Mouse (Mus musculus): Measurements from ENCODE around the gene Wdr27. TPM values are rescaled to one million over a fixed set of nuclear protein-coding genes. Genes with fewer than 3 reads are reported as not detected.
"Not testable (repeated sequence)": the region's sequence is repeated elsewhere in the genome, so short reads cannot be mapped to it uniquely, and the experiment has no call there.

Gene Wdr27
- polyA plus RNA-seq, 1 experiment from 2014 or later = 0.95 TPM

DNA sequence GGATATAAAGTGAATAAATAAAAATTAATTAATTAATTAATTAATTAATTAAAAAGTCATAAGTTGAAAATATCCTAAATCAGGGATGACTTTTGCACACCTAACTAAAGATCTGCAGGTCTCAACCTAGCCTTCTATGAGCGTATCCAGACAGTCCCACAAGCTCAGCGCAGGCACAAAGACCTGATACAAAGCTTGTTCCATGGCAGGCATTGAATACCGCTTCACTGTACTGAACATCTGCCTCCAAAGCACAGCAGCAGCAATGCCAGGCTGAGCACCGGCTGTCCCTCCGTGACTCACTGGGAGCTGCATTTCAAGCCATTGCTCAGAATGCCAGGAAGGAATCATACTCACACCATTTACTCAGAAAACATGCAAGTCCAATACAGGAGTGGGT is 32.2 kb downstream of the Wdr27 start:
- H3K27ac ChIP-seq = no peak overlapping the region
- WGBS (ENCODE audit: missing documents) = 84% methylated on average over 5 of the region's 5 CpGs
- no peak overlapping the region for H3K4me3 ChIP-seq (ENCODE audit: inconsistent target)
- no peaks in the 10 kb centered on the region for H3K36me3 ChIP-seq (ENCODE audit: inconsistent target)
- no peaks in the 10 kb centered on the region for H3K79me2 ChIP-seq (ENCODE audit: inconsistent target)

DNA sequence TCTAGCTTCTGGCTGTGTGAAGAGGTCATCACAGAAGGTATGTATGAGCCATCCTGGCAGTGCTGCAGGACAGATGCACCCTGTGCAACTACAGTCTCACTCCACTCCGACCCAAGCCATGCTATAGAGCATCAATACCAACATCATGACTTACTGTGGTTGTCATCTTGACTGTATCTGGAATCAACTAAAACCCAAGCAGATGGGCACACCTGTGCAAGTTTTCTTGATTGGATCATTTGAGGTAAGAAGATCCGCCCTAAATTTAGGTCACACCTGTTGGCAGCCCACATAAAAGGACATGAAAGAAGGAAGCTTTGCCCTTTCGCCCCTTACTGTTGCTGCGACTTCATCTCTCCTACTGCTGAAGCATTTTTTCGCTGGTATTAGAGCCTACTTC is 33.6 kb downstream of the Wdr27 start:
- Histone ChIP-seq H3K4me3 (ENCODE audit: inconsistent target) (no peak overlapping the region), H3K36me3 (ENCODE audit: inconsistent target) (no peaks in the 10 kb centered on the region), H3K27ac (no peak overlapping the region), H3K79me2 (ENCODE audit: inconsistent target) (no peaks in the 10 kb centered on the region)
- 94% methylated on average over 4 of the region's 5 CpGs for WGBS (ENCODE audit: missing documents)

DNA sequence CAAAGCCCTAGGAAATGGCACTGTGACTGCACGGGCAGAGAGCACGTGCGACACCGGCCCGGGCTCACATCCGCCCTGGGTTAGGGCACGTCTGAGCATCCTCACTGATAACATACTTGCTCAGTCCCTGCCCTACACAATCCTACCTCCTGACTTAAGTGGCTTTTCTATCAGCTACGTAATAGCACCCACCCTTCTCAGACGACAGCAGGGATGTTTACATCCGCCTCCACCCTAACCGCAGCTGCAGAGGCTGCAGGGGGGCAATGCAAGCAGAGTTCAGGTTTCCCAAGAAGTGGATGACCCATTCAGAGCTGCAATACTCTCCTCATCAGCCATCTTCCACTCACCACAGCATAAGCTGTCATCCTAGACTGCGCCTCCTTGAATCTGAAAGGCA is 35.8 kb downstream of the Wdr27 start:
- 96% methylated on average over 12 of the region's 12 CpGs for WGBS (ENCODE audit: missing documents)
- H3K79me2 ChIP-seq (ENCODE audit: inconsistent target) = no peaks in the 10 kb centered on the region
- H3K4me3 ChIP-seq (ENCODE audit: inconsistent target) = no peak overlapping the region
- H3K27ac ChIP-seq = no peak overlapping the region
- H3K36me3 ChIP-seq (ENCODE audit: inconsistent target) = no peaks in the 10 kb centered on the region

DNA sequence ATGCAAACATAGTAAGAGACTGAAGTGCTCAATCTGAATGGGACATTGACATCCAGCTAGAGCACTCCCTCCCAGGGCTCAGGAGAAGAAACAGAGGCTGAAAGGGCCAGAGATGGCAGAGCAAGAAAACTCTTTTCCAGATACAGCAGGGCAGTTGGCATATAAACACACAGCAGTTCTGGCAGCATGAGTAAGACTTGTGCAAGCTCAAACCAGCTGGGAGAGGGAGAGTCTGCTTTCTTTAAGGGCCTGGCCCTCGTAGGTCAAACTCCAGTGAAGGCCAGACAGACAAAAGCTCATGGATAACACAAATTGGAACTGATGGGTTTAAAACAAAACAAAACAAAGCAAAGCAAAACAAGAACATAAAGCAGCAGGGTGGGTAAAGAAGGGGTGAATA is 36.3 kb downstream of the Wdr27 start:
- WGBS (ENCODE audit: missing documents) = 64% methylated on average over 1 of the region's 1 CpGs
- no peak overlapping the region for H3K4me3 ChIP-seq (ENCODE audit: inconsistent target)
- H3K27ac ChIP-seq = no peak overlapping the region
- no peaks in the 10 kb centered on the region for H3K79me2 ChIP-seq (ENCODE audit: inconsistent target)
- no peaks in the 10 kb centered on the region for H3K36me3 ChIP-seq (ENCODE audit: inconsistent target)

DNA sequence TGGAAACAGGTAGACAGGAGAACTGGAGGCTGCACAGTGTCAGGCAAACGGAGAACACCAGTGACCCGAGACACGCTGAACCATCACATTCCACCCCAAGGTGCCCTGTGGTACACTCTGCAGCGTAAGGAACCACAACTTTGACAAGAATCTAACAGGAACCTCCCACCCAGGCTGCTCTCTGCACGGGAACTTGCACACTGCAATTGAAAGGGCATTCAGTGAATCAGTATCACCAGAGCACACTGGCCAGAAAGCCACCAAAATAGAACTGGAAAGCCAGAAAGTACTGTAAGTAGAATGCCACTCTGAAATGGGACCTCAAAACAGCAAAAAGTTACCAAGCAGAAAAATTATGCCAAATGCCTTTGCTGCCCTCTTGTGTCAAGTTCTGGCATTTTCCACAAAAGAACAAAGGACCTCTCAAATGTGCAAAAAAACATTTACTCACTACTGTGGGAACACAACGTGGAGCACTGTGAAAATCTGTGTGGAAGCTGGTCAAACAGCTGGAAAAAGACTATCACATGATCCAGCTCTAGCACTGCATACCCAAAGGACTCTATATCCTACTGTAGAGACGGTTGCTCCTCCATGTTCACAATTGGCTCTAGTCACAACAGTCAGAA is 38.2 kb downstream of the Wdr27 start:
- 38% methylated on average over 7 of the region's 7 CpGs for WGBS (ENCODE audit: missing documents)

DNA sequence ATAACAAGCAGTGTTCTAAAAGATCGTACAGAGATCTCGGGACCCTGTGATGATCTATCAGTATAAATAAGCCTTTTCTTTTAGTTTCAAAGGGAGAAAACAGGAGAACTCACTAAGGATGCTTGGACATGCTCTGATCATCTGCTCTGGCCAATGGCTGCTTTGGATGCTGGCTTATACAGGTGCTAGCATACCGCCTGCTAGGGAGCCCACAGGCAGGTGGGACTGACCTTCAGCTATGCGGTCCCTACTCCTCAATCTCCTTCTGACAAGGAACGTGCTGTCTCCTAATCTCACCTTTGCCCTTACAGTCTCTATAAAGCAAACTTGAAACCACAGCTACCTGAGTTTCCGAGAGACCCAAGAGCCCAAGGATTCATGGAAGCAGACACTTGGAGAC is 38.8 kb downstream of the Wdr27 start:
- Histone ChIP-seq H3K4me3 (ENCODE audit: inconsistent target) (no peak overlapping the region), H3K27ac (no peak overlapping the region), H3K79me2 (ENCODE audit: inconsistent target) (no peaks in the 10 kb centered on the region), H3K36me3 (ENCODE audit: inconsistent target) (no peaks in the 10 kb centered on the region)
- 96% methylated on average over 6 of the region's 6 CpGs for WGBS (ENCODE audit: missing documents)

More for the DNA sequence above, 38.2 kb downstream of the Wdr27 start:
- Histone ChIP-seq H3K4me3 (ENCODE audit: inconsistent target) (no peak overlapping the region), H3K27ac (no peak overlapping the region), H3K36me3 (ENCODE audit: inconsistent target) (no peaks in the 10 kb centered on the region), H3K79me2 (ENCODE audit: inconsistent target) (no peaks in the 10 kb centered on the region)

DNA sequence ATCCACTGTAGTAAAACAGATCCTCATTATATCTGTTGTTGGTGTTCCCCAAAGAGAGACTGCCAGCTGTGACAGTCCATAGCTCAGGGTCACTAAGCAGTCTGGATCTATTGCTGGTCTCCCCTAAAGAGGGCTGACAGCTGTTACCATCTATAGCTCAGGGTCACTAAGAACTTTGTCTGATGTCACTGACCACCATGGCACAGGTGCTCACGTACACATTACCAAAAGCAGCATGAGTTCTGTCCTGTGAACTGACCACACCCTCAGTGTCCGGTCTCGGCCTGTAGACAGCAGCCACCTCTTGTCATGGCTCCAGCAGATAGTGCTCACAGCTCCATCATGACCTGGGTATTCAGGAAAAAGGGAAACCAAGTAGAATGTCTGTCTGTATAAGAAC is 39.7 kb downstream of the Wdr27 start:
- Histone ChIP-seq H3K79me2 (ENCODE audit: inconsistent target) (no peaks in the 10 kb centered on the region), H3K36me3 (ENCODE audit: inconsistent target) (no peaks in the 10 kb centered on the region), H3K27ac (no peak overlapping the region), H3K4me3 (ENCODE audit: inconsistent target) (no peak overlapping the region)
- WGBS (ENCODE audit: missing documents) = 90% methylated on average over 3 of the region's 3 CpGs

DNA sequence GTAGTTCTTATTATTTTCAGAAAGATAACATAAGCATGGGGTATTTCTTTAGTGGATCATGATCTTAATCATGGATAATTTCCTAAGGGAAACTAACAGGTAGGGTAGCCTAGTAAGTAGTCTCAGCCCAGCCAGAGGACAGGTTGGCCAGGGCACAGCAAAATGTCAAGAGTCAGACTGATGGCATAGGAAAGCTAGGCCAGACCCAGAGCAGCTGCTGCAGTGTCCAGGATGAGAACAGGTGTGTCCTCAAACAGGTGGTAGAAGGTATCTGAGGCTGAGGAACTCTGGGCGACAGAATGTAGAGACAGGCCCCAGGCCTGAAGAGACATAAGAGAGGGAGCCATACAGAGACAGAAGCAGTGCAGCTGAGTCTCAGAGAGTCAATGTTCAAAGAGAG is 44.0 kb downstream of the Wdr27 start:
- Histone ChIP-seq H3K79me2 (ENCODE audit: inconsistent target) (no peaks in the 10 kb centered on the region), H3K4me3 (ENCODE audit: inconsistent target) (no peak overlapping the region), H3K27ac (no peak overlapping the region), H3K36me3 (ENCODE audit: inconsistent target) (no peaks in the 10 kb centered on the region)
- 94% methylated on average over 1 of the region's 1 CpGs for WGBS (ENCODE audit: missing documents)

DNA sequence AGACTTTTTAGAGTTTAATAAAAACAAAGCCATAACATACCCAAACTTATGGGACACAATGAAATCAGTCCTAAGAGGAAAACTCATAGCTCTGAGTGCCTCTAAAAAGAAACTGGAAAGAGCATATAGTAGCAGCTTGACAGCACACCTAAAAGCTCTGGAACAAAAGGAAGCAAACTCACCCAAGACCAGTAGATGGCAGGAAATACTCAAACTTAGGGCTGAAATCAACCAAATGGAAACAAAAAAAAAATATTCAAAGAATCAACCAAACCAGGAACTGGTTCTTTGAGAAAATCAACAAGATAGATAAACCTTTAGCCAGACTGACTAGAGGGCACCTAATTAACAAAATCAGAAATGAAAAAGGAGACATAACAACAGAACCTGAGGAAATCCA is 47.9 kb downstream of the Wdr27 start:
- H3K79me2 ChIP-seq (ENCODE audit: inconsistent target) = not testable (repeated sequence)

DNA sequence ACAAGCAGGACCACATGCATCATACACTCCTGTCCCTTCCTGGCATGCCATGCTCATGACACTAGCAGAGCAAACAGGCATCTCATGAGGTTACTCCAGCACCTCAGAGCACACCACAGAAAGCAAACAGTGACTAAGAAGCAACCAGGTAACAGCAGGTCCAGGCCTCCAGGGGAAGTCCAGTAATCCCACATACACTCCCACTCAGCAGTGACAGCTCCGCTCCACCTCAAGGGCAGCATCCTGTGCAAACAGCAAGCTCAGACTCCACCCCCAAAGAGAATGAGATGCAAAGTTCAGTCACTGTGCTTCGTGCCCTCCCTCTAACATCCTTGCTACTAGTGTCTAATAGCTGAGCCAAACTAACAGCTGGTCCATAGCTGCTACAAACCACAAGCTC is 56.0 kb downstream of the Wdr27 start:
- no peak overlapping the region for H3K4me3 ChIP-seq (ENCODE audit: inconsistent target)
- no peaks in the 10 kb centered on the region for H3K79me2 ChIP-seq (ENCODE audit: inconsistent target)
- H3K36me3 ChIP-seq (ENCODE audit: inconsistent target) = no peaks in the 10 kb centered on the region
- no peak overlapping the region for H3K27ac ChIP-seq
- WGBS (ENCODE audit: missing documents) = 74% methylated on average over 2 of the region's 2 CpGs

More for the DNA sequence above, 47.9 kb downstream of the Wdr27 start:
- H3K36me3 ChIP-seq (ENCODE audit: inconsistent target); H3K4me3 ChIP-seq (ENCODE audit: inconsistent target); H3K27ac ChIP-seq: not testable (repeated sequence)

DNA sequence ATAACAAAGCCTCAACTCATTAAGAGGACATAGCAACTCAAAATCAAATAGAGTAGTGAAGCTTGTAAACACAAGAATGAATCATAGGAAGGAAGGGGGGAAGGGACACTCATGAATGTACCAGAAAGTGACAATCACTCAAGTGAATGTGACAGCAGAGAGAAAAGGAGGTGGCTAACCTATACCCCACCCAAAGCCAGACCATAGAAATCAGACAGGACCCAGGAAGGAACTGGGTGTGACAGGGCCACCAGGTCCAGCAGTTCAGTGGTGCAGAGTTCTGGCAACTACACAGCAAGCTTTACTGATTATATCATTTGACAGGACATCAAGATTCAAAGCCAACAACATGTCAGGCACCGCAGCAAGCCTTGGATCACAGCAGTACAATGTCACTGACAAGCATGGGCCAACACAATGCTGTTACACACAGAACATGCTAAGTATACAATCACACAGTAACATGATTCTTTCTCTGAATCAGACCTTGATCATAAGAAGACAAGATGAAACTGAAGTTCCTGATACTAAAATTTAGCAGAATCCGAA is 68.2 kb downstream of the Wdr27 start:
- H3K79me2 ChIP-seq (ENCODE audit: inconsistent target) = no peaks in the 10 kb centered on the region

DNA sequence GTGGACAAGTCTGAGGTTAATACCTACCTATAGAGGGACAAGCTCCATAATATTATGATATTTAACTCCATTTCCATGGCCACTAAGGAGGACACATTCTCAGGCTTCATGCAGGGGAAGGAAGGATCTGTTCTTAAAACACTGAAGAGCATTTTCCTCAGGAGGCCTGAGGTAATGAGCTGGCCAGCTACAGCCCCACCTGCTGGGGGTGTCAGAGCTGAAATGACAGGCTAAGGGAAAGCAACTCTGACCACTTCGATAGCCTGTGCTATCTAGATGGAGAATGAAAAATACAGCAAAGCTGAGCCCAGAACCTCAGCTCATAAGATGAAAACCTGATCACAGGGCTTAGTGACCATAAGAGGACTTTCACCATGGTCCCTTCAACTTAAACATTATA is 82.7 kb downstream of the Wdr27 start:
- H3K36me3 ChIP-seq (ENCODE audit: inconsistent target) = no peaks in the 10 kb centered on the region
- no peak overlapping the region for H3K27ac ChIP-seq
- 58% methylated on average over 1 of the region's 1 CpGs for WGBS (ENCODE audit: missing documents)
- H3K79me2 ChIP-seq (ENCODE audit: inconsistent target) = no peaks in the 10 kb centered on the region
- no peak overlapping the region for H3K4me3 ChIP-seq (ENCODE audit: inconsistent target)

More for the DNA sequence above, 68.2 kb downstream of the Wdr27 start:
- Histone ChIP-seq H3K27ac (no peak overlapping the region), H3K4me3 (ENCODE audit: inconsistent target) (no peak overlapping the region), H3K36me3 (ENCODE audit: inconsistent target) (no peaks in the 10 kb centered on the region)
- 80% methylated on average over 2 of the region's 2 CpGs for WGBS (ENCODE audit: missing documents)

DNA sequence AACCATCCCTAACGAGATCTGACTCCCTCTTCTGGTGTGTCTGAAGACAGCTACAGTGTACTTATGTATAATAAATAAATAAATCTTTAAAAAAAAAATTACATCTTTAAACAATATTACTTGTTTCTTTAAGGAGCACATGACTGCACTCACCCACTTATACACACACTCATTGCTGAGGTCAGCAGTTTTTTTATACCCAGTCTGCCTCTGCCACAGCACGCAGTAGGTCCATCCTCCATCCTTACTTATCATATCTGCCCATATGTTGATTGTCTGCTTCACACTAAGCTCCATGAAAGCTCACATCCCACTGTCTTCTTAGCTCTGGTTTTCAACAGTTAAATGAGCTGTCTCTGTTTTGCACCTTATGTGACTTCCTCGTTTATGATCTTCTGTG is 95.2 kb downstream of the Wdr27 start:
- no peak overlapping the region for H3K27ac ChIP-seq
- 51% methylated on average over 2 of the region's 3 CpGs for WGBS (ENCODE audit: missing documents)
- H3K4me3 ChIP-seq (ENCODE audit: inconsistent target) = no peak overlapping the region
- no peaks in the 10 kb centered on the region for H3K36me3 ChIP-seq (ENCODE audit: inconsistent target)
- H3K79me2 ChIP-seq (ENCODE audit: inconsistent target) = no peaks in the 10 kb centered on the region

DNA sequence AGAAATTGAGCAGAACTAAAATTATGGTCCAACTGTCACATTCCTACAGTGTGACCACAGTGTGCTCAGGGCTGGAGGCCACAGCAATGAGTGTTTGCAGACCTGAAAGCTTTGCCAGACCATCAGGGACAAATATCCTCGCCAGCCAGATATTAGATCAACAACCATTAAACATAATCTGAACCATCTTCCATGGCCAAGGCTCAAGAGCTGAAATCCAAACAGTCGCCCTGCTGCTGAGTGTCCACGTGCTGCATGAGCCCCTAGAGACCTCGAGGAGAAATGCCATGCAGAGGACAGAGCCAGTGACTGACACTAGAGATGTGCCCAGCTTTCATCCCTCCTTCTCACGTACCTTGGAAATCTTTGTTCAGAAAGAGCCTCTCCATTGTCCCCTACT is 96.1 kb downstream of the Wdr27 start:
- Histone ChIP-seq H3K36me3 (ENCODE audit: inconsistent target) (no peaks in the 10 kb centered on the region), H3K4me3 (ENCODE audit: inconsistent target) (no peak overlapping the region), H3K79me2 (ENCODE audit: inconsistent target) (no peaks in the 10 kb centered on the region), H3K27ac (no peak overlapping the region)
- 79% methylated on average over 5 of the region's 5 CpGs for WGBS (ENCODE audit: missing documents)

DNA sequence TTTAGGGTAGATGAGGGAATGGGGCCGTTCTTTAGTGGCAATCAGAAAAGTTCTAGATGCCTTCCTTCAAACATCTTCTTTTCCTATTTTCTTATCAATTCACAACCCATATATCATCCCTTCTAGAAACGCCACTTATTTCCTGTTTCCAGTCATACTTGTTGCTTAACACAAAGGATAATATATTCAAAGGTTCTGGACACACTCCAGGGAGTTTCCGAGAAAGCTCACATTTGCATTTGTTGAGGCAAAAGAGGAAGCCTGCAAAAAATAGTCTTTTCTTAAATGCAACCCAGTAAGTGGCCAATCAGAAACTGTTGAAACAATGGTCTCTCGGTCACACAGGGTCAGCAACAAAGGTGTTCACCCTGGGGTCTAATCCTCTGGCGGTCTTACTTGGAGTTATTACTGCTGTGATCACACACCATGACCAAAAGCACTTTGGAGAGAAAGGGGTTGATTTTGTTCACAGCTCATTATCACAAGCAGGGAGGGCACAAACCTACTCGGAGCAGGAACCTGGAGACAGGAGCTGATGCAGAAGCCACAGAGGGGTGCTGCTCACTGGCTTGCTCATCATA is 116.2 kb downstream of the Wdr27 start:
- H3K79me2 ChIP-seq (ENCODE audit: inconsistent target) = no peaks in the 10 kb centered on the region
- no peak overlapping the region for H3K4me3 ChIP-seq (ENCODE audit: inconsistent target)
- no peak overlapping the region for H3K27ac ChIP-seq
- no peaks in the 10 kb centered on the region for H3K36me3 ChIP-seq (ENCODE audit: inconsistent target)
- 23% methylated on average over 6 of the region's 6 CpGs for WGBS (ENCODE audit: missing documents)

DNA sequence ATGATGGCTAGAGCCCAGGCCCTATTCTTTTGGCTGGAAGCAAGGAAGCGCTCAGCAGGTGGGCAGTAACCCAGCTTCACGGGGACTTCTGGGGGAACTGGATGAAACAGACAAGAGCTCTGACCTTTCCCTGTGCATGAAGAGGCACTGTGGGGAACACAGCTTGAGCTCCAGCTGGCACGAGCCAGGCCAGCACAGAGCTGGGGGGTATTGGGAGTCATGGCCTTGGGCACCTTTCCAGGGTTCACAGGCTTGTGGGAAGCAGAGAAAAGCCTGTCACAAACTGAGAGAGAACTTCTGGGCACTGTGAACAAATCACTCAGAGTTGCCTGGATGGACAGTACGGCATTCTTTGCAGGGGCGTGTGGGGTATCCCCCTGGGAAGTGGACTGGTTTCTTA is 118.0 kb downstream of the Wdr27 start:
- H3K36me3 ChIP-seq (ENCODE audit: inconsistent target) = no peaks in the 10 kb centered on the region
- H3K79me2 ChIP-seq (ENCODE audit: inconsistent target) = no peaks in the 10 kb centered on the region
- 70% methylated on average over 5 of the region's 5 CpGs for WGBS (ENCODE audit: missing documents)
- no peak overlapping the region for H3K27ac ChIP-seq
- H3K4me3 ChIP-seq (ENCODE audit: inconsistent target) = no peak overlapping the region
